Mouse (Mus musculus) liver, postnatal 0 days (tissue): Measurements from ENCODE around the gene Msn.
"Not testable (repeated sequence)": the region's sequence is repeated elsewhere in the genome, so short reads cannot be mapped to it uniquely, and the experiment has no call there.

Source experiments
- CTCF ChIP-seq: sonication (generic); IDR thresholded peaks from 2 replicates; pipeline ENCODE4 v1.5.1; 2016; ENCODE audit warnings: antibody characterized with exemption, low read depth
- EP300 ChIP-seq: IDR thresholded peaks from 2 replicates; pipeline ENCODE4 v1.6.1; 2016; ENCODE audit warnings: antibody characterized with exemption, low read depth, mild to moderate bottlenecking

- not testable (repeated sequence) for TF ChIP-seq EP300, CTCF
Observed at GRCm38 (mm10) chrX:96205143-96205542, 109.3 kb downstream of the Msn start.
